Mouse (Mus musculus): ENCODE results near the gene Phf20.
A peak's percentile ranks its signal among the peaks of the same experiment; 100 is the strongest.

Gene Phf20

GRCm38 (mm10) chr2:156199944-156200343 is 3.7 kb downstream of the Phf20 start:
- DNase-seq, result no peak

DNA sequence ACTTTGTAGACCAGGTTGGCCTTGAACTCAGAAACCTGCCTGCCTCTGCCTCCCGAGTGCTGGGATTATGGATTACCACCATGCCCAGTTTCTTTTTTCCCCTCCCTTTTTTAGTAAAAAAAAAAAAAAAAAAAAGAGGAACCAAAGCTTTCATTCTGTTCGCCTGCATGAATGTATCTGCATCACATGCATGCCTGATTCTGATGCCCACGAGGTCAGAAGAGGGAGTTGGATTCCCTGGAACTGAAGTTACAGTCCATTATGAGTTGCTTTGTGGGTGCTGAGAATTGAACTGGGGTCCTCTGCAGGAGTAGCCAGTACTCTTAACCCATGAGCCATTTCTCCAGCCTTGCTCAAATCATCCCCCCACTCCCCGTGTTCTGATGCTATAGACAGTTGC is 5.2 kb downstream of the Phf20 start:
- no peak for DNase-seq

DNA sequence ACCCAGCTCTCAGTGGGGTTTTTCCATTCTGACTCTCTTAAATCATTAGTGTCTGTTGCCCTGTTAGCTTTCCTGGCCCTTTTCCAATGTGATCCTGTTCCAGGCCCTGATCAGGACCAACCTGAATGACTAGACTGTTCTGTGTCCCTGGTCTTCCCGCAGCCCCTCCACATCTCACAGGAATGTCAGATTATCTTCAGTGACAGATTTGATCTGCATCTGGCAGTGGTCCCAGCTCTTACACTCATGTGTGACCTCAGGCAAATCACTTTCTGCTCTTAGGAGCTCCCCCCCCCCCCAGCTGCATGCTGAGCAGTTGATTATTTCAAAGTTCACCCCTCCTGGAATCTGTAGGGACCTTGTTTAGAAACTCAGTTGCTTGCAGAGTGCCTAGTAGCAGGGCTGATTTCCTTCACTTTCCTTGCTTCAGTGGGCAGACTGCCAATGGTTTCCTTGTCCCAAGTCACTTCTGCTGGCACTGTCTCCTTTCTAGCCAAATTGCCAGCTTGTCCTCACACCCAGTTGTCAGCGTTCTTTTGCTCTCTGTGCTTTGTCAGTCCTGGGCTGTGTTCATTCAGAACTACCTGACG is 6.7 kb downstream of the Phf20 start:
- DNase-seq, result peak; percentile 81

- DNase-seq, result no peak
These were observed 7.7 kb downstream of the Phf20 start for GRCm38 (mm10) chr2:156203917-156204316.

GRCm38 (mm10) chr2:156217786-156218185 is 21.5 kb downstream of the Phf20 start:
- DNase-seq, result no peak

DNA sequence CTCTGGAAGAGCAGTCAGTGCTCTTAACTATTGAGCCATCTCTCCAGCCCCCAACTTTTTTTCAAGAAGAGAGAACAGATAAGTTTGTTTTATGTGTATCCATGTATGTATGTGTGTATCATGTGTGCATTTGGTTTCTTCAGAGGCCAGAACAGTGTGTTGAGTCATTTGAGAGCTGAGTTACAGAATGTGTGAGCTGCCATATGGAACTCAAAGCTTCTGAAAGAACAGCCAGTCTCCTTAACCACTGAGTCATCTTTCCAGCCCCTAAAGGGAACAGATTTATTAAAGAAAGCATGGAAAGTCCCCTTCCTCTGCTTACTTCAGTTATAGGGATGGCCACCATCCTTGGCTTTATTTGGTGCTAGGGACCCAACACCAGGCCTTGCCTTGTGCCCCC is 25.8 kb downstream of the Phf20 start:
- DNase-seq, result no peak

- DNase-seq, result no peak
These were observed 27.8 kb downstream of the Phf20 start for GRCm38 (mm10) chr2:156224043-156224442.

DNA sequence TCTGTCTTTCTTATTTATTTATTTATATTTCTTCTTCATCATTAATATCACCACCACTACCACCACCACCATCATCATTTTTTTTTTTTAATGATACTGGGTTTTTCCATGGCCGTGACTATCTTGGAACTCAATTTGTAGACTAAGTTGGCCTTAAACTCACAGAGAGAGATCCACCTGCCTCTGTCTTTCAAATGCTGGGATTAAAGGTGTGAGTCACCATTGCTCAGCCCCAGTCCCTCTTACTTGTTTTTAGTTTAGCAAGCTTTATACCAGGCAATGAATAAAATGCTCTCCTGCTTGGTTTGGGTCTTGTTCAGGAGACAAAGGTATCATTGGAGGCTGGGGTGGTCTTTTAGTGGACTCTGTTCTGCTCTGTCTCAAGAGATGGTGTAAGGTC is 31.4 kb downstream of the Phf20 start:
- DNase-seq, result no peak

DNA sequence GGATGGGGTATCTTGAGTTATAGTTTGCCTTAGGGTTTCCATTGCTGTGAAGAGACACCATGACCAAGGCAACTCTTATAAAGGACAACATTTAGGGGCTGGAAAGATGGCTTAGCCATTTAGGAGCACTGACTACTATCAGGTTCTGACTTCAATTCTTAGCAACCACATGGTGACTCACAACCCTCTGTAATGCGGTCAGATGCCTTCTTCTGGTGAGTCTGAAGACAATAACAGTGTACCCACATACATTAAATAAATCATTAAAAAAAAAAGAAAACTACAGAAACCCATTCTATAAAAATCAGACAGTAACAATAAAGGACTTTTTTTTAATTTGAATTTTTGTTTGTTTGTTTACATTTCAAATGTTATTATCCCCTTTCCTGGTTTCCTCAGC is 32.9 kb downstream of the Phf20 start:
- no peak for DNase-seq

GRCm38 (mm10) chr2:156231340-156231739 is 35.1 kb downstream of the Phf20 start:
- DNase-seq, result peak; percentile 42

DNA sequence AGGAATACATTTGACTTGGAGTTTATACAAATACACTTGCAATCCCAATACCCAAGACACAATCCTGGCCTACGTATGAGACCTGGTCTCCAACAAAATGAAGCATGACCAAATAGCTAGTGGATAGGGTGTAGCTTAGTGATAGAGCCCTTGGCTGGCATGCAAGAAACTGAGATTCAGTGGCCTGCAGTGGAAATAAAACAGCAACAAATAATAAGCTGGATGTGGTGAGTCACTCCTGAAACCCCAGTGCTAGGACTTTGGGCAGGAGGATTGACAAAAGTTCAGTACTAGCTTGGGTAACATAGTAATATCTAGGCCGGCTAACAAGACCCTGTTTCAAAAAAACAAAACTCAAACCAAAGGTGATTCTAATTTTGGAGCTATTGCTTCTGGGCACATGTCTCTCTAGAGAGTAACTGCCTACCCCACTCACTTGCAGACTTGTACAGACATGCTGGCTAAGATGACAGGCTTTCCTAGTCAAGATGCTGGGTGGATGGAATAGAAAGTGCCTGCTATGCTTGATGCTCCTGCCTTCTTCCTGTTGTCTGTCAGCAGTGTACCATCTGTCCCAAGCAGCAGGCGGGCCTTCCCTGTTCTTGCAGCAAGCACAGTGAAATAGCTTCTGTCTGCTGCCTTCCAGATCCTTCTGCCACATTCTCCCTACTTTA is 37.1 kb downstream of the Phf20 start:
- peak; percentile 83 for DNase-seq

DNA sequence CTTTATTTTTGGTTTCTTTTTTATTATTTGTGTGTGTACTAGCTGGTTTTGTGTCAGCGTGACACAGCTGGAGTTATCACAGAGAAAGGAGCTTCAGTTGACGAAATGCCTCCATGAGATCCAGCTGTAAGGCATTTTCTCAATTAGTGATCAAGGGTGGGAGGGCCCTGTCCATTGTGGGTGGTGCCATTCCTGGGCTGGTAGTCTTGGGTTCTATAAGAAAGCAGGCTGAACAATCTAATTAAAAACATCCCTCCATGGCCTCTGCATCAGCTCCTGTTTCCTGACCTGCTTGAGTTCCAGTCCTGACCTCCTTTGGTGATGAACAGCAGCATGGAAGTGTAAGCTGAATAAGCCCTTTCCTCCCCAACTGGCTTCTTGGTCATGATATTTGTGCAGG is 37.8 kb downstream of the Phf20 start:
- peak; percentile 34 for DNase-seq

DNA sequence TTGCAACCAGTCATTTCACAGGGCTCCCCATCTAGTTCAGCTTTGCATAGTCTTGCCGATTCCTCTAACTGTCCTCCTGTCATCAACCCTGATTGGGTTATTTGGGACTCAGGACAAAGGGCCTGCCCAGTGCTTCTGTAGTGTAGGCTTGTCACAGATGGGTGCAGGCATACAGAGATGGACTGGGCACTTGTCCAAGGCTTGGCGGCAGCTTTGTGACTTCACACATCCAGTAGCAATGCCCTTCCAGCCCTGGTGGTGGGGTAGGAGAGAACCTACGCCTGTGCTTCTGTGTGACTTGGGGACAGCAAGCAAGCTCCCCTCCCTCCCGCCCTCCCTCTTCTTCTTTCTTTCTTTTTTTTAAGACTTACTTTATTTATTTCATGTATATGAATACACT is 39.6 kb downstream of the Phf20 start:
- DNase-seq, result peak; percentile 84

DNA sequence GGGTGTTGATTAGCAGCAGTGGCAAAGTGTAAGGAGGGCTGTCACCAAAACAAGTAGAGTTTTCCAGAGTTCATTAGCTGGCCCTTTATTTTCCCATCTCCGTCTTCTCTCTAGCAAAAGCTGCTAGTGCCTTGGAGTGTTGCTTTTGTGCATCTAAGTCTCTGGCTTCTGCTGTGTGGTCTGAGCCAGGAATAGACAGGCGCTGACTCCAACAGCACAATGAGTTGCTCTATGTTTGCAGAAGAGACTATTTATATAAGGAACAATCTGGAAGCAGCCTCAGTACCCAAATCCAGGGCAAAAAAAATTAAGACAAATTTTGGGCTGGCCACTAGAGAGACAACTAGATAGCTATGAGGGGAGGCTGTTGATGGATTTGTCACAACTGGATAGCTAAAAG is 45.4 kb downstream of the Phf20 start:
- no peak for DNase-seq

DNA sequence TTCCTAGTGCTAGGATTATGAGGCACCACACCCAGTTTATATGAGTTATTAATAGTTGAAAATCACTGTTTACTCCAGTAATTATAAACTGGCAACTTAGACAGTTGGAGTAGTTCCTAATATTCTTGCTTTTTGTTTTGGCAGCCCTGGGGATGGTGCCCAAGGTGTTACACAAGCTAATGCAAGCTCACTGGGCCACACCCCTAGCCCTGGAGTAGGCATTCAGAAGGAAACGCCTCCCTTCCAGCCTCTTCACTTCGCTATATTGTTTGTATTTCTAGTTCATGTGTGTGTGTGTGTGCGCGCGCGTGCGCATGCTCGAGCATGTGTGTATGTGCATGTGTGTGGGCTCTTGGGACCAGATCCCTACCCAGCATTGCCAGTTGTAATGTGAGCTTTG is 46.7 kb downstream of the Phf20 start:
- DNase-seq, result no peak

GRCm38 (mm10) chr2:156247599-156247998 is 51.3 kb downstream of the Phf20 start:
- no peak for DNase-seq

DNA sequence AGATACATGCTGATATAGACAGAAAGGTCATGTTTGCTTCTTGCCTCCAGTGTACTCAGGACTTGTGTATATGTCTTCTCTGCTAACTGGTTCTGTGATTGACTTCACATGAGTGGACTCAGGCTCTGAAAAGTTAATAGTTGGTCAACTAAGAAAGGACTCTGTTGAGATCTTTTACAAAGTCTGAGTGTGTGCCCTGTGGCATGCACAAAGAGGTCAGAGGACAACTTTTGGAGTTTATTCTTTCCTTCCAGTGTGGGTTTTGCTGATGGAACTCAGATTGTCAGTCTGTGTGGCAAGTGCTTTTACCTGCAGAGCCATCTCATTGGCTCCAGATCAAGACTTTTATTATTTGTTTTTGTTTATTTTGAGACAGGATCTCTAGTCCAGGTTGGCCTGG is 54.5 kb downstream of the Phf20 start:
- DNase-seq, result no peak

DNA sequence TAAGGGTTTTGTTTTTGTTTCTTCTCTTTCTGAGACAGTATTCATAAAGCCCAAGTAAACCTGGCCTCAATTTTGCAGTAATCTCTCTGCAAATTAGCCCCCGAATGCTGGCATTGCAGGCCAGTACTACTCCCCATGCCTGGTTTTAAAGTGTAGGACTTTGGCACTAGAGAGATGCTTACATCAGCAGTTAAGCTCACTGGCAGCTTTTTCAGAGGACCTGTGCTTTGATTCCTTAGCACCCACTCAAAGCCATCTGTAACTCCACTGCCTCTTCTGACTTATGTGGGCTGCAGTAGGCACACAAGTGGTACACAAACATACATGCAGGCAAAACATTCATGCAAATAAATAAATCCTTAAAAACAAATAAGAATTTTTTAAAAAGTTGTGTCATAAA is 55.0 kb downstream of the Phf20 start:
- no peak for DNase-seq

- no peak for DNase-seq
These were observed 60.8 kb downstream of the Phf20 start for GRCm38 (mm10) chr2:156257051-156257450.

DNA sequence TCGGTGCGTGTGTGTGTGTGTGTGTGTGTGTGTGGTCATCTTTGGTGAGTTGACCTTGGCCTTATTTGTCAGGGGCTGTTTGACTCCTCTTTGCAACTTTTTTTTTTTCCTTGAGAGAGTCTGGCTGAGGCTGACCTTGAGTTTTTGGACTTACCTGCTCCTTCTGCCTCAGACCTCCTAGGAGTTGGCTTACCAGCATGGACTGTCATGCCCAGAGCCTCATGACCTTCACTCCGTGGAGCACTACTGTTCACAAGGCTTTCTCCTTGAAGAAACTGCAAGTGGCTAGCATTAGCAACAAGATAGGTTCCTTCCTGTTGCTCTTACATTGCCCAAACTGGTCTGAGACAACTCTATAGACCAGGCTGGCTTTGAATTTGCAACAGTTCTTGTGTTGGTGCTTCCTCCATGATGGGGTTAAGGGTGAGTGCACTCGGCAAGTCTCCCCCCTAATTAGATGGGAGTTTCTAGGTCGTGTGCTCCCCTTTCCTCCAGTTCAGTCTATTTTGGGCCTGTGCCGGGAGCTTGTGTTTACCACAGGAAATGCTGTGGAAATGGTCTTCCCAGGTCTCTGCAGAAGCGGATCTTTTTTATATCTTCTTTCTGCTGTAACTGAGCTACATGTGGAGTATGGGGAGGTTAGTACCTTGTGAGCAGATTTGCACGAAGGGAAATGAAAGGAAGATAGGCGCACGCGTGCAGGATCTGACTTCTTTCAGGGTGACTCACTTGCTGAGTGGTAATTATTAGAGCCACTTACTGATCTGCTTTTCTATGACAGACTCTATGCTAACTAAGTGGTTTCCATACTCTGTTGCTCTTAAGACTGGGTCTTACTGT is 61.9 kb downstream of the Phf20 start:
- DNase-seq, result no peak

- no peak for DNase-seq
These were observed 64.7 kb downstream of the Phf20 start for GRCm38 (mm10) chr2:156260968-156261367.

DNA sequence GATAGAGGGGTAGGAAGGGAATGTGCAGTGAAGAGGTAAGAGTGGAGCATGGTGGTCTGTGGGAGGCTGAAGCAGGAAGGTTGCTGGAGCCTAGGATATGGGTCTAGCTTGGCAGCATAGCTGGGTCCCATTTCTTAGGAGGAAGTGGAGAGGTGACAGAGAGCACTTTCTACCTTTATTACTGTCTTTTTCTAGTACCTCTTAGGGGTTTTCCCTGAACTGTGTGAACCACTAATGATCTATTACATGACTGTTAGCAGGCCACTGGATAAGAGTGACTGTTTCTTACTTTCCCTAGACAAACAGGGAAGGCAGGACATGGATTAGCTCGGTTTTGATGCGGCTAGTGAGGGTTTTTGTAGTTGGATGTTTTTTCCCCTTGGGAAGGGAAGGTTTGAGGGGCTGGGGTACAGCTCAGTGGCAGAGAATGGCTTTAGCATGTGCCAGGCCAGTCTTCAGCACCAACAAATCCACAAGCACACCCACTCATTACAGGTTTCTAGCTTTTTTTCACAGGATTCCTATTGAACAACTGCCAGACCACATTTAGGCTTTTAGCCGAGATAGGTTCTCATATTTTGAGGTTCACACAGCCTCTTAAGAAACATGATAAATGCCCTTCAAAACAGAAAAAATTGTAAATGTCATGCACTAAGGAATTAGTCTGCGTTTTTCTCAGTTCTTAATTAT is 67.1 kb downstream of the Phf20 start:
- DNase-seq, result no peak

GRCm38 (mm10) chr2:156267636-156268035 is 71.4 kb downstream of the Phf20 start:
- no peak for DNase-seq

DNA sequence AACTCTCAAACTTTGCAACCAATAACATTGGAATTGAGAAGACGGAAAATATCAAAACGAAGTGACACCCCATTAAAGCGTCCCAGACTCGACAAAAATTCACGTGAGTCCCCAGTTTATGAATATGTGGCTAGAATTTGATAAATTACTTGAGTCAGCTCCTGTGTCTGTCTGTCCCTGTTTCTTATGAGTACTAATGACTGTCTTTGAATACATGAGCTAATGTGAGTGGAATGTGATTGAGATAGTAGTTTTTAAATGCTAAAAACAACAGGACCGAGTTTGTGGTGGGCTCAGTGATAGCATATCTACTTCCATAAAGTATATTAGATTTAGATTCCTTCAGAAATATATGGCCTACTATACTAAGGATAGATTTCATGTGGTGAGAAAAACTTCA is 76.3 kb downstream of the Phf20 start:
- no peak for DNase-seq
